Mouse (Mus musculus): ENCODE data around the gene Cavin1.
A peak's percentile ranks its signal among the peaks of the same experiment; 100 is the strongest.

The Cavin1 gene

DNA sequence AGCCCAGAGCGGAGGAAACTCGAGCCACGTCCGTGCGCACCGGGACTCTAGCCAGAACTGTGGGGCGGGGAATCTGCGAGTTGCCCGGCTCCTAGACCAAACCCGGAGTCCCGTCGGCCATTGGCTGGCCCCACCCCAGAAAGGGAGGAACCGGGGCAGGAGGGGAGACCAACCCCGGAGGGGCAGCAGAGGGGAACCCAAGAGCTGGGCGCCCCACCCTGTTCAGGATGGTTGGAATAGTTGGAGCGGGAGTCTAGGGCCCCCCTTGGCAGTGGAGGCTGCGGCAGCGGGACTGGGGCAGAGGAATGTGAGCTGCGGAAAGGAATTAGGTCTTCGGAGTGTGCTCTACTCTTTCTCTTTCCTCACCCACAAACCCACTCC is at the start of gene Cavin1:
Gene Cavin1 (minus strand): TSS at position 331 of the 381 bp plus-strand sequence.
- no peak for DNase-seq (ENCODE audit: low read depth)

DNA sequence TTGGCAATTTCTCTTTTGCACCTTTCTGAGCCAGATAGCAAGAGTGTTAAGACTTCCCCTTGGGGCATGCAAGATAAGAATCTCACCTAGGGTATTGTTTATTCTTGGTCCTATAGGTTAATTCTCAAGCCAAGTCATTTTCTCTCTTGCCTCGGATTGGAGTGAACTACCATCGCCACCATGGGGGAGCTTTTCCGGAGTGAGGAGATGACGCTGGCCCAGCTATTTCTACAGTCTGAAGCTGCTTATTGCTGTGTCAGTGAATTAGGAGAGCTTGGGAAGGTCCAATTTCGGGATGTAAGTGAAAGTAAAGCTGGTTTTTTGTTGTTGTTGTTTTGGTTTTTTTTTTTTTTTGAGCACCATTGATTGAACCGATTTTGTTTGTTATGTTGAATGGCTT is 41.0 kb upstream of the Cavin1 start:
- DNase-seq (ENCODE audit: low read depth) = no peak

DNA sequence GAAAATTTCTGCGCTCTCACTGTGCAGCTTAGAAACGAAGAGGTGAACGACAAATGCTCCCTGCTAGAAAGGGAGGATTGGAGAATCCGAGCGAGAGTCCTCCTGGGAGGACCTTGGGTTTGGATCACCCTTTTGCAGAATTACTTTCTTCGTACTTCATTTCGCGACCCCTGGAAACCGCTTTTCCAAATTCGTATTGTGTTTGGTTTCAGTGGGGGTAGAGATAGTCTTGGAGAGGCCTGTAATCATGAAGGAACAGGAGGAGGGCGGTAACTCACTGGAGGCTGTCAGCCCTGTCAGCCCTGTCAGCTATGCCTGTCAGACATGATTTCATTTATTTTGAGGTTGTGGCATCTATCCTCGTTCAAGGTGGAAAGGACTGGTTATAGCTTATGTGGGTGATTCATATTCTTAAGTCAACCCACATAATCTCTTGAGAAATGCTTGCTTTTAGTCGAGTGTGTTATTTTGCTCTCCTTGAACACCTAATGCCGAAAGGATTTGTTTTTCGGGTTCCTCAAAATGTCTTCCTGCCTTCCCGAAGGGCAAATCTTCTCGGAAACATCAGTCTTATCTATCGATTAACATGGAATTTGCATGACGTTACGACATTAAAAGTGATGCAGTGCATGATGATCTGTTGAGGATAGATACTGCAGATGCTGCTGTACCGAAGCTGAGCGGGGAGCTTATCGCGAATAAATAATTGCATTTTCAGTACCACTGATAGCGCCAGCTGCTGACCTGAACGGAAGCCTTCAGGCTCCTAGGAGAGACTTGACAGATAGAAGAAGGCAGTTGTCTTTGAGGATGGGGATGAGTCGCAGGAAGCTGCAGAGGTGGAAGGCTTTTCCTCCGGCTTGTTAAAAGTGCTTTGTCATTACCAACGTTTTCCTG is 39.4 kb upstream of the Cavin1 start:
- peak; percentile 63 for DNase-seq (ENCODE audit: low read depth)

DNA sequence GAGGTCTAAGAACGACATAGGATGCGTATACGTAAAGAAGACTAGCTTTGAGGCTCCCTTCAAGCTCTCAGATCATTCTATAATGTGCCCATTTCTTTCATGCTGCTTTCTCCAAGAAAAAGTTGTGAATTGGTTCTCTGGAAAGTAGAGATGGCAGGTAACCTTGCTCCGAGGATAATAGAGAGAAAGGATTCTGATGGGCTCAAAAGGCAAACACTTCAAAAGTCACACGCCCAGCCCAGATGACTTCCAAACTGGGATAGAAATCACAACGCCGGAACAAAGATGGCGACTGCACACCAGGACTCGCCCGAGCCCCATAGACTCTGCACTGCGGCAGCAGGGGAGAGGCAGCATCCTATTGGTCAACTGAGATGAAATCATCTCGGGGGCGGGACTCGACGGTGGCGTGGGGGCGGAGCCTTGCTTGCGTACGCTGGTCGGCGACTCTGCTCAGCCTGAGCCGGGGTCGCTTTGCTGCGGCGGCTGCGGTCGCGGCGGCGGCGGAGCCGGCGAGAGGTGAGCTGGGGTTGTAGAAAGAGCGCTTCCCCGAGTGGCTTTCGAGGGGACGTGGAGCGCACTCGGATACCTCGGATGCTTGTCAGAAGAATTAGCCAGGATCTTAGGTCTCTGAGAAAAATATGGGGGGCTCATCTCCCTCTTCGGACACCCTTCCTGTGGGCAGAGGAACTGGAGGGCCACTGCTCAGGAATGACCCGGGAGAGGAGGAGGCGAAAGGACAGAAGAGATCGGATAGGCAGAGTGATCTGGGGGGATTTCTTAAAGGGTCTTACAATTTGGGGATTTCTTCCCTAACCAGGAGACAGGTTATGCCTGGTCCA is 38.6 kb upstream of the Cavin1 start, which contains the start of gene Atp6v0a1:
Gene Atp6v0a1 (plus strand): TSS at position 407 of the 842 bp plus-strand sequence.
- DNase-seq (ENCODE audit: low read depth) = peak; percentile 97

DNA sequence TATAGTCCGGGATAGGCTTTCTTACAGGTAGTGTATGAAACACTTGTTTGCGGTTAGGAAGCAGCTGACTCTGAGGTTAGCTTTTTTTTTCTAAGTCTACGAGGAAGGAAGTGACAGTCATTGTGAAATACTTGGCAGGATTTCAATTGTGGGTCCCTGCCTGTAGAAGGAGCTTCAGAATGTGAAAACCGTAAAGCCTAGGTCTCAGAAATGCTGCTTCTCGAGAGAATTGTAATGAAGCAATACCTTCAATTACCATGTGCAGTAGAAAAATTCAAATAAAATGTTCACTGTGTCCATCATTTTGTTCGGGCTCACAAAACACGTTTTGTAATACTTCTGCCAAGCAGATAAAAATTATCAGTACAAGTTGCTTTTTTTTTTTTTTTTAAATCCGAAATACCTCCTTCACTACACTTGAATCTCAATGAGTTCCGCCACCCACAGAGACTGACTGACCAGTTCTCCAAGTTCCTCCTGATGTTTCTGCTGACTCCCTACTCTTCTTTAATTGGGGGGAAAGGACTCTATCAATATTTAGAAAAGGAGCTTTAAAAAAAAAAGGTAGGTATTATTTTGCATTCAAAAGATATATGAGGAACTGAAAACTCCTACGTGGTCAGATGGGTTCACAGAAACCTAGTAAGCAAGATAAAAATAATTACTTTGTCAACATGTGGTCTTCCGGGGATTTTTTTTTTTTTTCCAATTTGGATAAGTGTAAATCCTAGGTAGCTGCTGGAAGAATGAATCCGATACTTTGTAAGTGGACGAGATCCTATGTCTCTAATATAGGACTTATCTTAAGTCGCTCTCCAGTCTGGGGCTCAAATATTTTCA is 37.7 kb upstream of the Cavin1 start:
- peak; percentile 93 for DNase-seq (ENCODE audit: low read depth)

DNA sequence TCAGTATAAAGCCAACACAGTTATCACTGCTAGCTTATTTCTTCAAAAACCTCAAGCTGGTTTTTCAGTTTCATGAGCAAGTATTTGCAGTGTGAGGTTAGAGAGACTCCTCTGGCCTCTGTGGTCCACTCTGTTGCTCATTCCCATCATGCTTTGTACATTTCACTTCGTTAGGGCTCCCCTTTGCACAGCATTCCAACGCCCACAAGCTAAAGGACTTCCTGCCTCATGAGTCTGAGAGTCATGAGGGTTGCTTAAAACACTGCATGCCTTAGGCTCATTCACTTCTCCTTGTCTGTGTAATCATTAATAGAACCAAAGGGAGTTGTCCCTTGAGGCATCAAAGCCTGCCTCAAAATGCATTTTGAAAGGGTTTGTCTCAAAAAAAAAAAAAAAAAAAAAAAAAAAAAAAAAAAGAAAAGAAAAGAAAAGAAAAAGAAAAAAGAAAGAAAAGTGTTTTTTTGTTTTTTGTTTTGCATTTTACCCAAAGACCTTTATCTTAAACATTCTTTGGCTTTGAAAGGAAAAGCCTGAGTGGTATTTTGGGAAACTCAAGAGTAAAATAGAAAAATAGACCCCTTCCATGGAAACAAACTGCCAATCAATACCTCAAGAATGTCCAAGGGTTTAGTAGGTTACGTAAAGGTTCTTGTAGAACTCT is 32.5 kb upstream of the Cavin1 start:
- peak; percentile 37 for DNase-seq (ENCODE audit: low read depth)

DNA sequence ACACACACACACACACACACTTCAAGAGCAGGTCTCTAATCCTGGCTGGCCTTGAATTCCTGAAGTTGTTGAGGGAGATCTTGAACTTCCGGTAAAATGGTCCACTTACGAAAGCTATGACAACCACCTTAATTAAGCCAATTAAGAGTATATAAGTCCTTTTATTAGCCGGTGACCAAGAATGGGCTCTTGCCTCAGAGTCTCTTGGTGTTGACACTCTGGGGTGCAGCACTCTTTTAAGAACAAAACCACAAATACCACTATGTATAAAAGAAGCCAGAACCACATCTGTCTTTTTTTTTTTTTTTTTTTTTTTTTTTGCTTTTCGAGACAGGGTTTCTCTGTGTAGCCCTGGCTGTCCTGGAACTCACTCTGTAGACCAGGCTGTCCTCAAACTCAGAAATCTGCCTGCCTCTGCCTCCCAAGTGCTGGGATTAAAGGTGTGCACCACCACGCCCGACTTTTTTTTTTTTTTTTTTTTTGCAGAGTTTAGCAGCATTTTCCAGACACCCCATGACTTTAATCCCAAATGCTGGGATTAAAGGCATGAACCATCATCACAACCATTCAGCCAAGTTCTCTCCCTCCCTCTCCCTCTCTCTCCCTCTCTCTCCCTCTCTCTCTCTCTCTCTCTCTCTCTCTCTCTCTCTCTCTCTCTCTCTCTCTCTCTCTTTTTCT is 31.3 kb upstream of the Cavin1 start:
- DNase-seq (ENCODE audit: low read depth) = peak; percentile 51

DNA sequence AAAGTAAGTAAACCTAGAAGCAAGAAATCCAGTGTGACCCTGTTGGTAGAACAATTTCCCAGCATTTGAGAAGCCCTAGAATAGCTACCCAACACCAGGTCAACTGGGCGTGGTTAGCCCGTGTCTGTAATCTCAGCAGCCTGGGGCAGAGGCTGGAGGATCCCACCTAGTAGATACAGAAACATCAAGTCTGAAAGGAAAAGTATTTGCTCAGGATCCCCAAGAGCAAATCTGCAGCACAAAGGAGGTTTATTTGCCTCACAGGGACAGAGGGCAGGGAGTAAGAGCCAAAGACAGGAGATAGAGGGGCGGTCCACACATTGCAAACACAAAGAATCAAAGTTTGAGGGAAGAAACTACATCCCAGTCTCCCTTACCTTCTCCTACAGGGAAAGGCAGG is 28.6 kb upstream of the Cavin1 start:
- no peak for DNase-seq (ENCODE audit: low read depth)

DNA sequence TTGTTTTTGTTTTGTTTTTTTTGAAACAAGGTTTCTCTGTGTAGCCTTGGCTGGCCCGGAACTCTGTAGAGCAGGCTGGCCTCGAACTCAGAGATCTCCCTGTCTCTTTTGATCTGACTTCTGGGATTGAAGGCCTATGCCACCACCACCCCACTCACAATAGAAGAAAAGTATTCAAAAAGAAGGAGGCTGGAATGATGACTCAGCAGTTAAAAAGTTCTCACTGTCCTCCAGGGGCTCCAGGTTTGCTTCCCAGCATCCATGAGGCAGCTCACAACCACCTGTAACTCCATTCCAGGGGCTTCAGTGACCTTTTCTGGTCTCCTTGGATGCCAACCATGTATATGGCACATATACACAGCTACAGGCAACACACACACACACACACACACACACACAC is 28.1 kb upstream of the Cavin1 start:
- no peak for DNase-seq (ENCODE audit: low read depth)

DNA sequence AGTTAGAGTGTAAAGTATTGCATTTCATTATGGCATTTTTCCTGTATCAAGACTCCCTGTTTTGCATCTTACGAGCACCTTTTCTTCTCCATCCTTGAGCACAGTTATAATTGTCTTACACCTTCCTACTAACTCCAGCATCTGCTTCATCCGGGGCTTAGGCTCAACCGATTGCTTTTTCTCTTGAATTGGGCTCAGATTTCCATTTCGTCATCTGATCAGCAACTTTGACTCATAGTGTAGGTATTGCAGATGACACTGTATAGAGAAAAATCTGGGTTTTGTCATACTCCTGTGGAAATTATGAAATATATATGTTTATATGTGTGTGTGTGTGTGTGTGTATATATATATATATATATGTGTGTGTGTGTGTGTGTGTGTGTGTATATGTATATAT is 25.8 kb upstream of the Cavin1 start:
- no peak for DNase-seq (ENCODE audit: low read depth)

DNA sequence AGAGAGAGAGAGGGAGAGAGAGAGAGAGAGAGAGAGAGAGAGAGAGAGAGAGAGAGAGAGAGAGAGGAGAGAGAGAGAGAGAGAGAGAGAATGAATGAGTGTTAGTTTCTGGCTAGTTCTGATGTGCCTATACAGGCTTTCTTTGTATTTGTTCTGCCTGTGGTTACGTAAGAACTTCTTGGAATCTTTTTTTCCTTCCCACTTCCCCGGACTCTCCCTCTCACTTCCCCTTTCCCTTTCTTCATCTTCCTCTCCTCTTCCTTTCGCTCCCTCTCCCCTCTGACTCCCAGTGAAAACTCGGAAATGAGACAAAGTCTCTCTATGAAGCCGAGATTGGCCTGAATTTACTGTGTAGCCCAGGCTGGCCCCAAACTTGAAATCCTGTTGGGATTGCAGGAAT is 24.0 kb upstream of the Cavin1 start:
- no peak for DNase-seq (ENCODE audit: low read depth)

DNA sequence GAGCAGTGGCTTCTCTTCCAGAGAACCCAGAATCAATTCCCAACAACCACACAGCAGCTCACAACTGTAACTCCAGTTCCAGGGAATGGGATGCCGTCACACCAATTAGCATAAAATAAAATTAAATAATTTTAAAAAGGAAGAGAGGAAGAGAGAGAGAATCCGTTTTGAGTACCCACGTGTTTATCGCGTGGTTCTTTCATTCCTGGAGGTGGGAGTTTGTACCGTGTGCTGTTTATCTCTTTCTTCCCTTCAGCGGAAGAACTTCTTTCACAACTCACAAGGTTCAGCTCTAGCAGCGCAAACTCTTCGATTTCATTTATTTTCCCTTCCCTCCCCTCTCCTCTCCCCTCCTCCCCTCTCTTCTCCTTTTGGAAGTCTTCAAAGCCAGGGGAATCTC is 23.5 kb upstream of the Cavin1 start:
- no peak for DNase-seq (ENCODE audit: low read depth)

DNA sequence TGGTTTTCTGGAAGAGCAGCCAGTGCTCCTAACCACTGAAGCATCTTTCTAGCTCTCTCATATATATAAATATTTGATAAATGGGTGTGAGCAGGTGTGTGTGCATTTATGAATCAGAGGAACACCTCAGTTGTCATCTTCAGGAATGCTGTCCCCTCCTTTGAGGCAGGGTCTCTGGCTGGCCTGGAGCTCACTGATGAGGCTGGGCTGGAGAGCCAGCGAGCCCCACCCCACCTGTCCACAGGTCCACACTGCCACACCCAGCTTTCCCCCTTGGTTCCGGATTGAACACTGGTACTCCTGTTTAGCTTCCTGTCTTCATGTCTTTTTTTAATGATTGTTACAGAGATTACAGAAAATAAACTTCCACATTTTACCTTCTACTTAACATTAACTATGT is 22.8 kb upstream of the Cavin1 start:
- DNase-seq (ENCODE audit: low read depth) = no peak

DNA sequence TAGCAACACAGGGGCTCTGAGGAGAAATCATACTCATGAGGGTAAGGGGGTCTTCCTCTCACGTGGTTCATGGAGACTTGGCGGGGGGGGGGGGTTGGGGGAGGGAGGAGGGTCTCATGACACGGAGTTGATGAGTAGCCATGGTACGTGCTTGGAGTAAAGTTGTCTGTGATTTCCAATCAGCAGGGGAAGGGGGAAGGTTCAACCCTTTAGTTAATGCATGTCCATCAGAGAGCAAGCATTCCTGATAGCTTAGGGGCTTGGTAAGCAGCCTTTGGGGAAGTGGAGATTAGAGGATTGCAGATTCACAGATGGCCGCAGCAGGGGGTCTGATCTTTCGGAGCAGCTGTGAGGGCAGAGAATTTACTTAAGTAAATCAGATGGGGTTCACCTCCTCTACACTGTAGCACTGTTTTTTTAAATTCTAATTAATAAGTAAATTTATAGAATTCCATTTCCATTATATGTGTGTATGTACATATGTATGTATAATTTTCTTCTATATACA is 20.4 kb upstream of the Cavin1 start:
- no peak for DNase-seq (ENCODE audit: low read depth)

DNA sequence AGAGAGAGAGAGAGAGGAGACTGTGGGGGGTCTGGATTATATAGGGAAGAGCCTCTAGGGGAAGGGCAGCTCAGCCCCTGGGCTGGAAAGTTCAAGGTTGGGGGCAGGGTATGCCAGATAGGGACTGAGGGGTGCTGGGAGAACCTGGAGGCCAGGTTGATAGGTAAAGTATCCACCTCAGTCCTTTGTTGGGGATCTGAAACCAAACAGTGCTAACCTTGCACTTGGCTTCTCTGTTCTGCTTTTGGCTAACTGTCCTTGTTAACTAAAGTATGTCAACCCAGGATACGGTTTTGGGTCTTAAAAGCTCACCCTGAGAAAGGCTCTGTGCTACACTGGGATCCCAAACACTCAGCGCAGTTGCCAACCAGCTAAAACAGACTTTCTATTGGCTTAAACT is 19.0 kb upstream of the Cavin1 start:
- no peak for DNase-seq (ENCODE audit: low read depth)

DNA sequence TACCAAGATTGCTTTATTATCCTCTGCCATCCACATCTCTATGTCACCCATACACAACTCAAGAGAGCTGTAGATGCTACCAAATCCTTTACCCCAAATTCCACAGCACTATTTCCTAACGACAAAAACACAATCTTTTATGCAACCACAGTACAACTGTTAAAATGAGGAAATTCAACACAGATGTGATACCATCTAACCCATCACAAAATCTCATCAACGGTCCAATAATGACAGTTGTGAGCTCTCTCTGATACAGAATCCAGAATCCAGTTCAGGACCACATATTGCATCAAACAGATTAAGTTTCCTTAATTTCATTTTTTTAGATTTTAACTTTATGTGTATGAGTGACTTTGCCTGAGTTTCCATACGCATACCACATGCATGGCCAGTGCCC is 18.0 kb upstream of the Cavin1 start:
- DNase-seq (ENCODE audit: low read depth) = no peak

DNA sequence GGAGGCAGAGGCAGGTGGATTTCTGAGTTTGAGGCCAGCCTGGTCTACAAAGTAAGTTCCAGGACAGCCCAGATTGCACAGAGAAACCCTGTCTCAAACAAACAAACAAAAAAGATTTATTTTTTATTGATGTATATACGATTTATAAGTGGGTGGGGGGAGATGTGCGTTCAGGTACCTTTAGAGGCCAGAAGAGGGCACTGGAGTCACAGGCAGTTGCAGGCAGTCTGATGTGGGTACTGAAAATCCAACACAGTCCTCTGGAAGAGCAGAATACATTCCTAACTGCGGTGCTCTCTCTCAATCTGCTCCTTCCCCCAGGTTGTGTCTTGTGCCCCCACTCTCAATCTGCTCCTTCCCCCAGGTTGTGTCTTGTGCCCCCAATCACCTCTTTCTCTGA is 14.9 kb upstream of the Cavin1 start:
- peak; percentile 42 for DNase-seq (ENCODE audit: low read depth)

DNA sequence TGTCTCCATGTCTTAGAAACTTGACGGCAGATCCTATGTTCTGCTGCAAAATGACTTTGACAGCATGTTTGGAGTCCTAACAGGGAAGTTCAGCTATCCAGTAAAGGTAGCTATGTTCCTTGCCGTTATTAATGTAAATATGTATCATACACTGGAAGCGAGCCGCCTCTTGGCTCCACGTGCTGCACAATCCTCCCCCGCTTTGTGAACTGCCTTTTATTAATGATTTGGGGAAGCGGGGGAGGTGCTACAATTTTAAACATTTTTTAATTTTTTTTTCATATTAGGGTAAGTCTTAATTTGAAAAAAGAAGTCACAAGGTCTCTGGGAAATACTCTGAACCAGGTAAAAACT is 13.1 kb upstream of the Cavin1 start:
- DNase-seq (ENCODE audit: low read depth) = no peak

DNA sequence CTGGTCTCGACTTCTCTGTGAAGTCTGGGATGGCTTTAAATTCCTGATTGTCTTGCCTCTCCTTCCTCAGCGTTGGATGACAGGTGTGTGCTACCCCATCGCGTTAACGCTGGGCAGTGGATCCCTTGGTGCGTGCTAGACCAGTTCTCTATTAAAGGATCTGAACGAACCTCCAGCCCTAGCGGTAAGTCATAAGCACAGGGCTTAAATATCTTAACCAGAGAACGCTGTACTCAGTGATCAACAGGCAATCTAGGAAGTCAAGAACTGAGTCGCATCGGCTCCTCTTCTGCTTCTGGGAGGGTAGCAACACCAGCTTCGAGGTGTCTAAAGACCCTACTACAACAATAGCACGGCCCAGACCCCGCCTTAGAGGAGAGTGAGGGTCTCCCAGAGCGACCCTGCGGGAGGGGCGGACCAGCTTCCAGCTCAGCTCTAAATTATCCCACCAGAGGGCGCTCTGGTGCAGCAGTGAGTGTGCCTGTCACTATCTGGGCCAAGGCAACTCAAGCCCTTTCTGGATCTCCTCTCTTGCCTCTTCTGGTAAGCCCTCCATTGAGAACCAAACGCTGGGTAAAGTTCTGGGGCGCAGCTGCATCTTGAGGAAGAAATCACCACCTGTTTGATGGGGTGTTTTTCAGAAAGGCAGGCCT is 12.6 kb upstream of the Cavin1 start:
- DNase-seq (ENCODE audit: low read depth) = peak; percentile 89

DNA sequence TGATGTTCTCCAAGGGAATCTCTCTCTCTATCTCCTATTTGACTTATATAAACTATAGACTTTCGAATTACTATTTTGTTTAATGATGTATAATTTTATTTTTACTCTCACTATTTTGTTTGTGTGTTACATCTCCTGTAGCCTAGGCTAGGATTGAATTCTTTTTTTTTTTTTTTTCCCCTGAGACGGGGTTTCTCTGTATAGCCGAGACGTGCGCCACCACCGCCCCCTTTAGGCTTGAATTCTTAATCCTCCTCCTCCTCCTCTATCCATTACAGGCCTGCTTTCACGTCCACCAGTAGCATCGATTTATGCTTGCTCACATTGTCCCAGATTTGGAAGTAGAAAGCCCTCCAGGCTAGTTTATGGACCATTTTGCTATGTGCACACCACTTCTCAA is 11.4 kb upstream of the Cavin1 start:
- no peak for DNase-seq (ENCODE audit: low read depth)
